Mouse (Mus musculus) testis, adult 2 months (tissue): ENCODE measurements around the gene Cacna1c.

Experiments used
- CTCF ChIP-seq: fragments of 200-500 bp; IDR thresholded peaks from 2 replicates; pipeline ENCODE4 v1.5.1; 2012; ENCODE audit warnings: low read depth, mild to moderate bottlenecking, inconsistent platforms, low read length, moderate library complexity; ENCODE audit not compliant: control insufficient read depth, insufficient read depth, insufficient replicate concordance
- POLR2A ChIP-seq: fragments of 200-500 bp; IDR thresholded peaks from 2 replicates; pipeline ENCODE4 v1.6.1; 2012; ENCODE audit warnings: low read depth, mild to moderate bottlenecking, inconsistent platforms, low read length, moderate library complexity; ENCODE audit not compliant: control insufficient read depth

DNA sequence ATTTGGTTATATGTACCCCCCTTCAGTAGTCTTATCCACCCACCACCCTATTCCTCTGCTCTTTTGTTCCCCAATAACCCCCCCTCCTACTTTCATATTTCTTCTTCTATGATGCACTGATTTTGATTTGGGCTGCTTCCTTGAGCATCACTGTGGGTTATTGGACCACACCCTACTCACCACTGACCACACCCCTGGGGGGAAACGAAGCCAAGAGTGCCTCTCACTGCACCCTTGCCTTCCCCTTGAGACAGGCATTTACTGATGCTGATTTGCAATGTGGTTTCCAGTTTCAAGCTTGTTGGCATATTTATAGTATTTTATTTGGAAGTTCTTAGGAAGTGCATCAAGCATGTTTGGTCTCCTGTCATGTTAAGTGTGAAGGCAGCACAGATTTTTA is 337.8 kb downstream of the Cacna1c start:
- TF ChIP-seq CTCF (no peak), POLR2A (no peak)
